Mouse (Mus musculus): ENCODE measurements around the gene Fabp3. TPM values are rescaled to one million over a fixed set of nuclear protein-coding genes. Genes with fewer than 3 reads are reported as not detected.

Fabp3 gene
- total RNA-seq, 2 experiments from 2014 or later, result 61.4 to 128 TPM

- no peak for DNase-seq (ENCODE audit: low spot score in 2 of 2)
Observed at GRCm38 (mm10) chr4:130323165-130323564, 14.8 kb downstream of the Fabp3 start.

DNA sequence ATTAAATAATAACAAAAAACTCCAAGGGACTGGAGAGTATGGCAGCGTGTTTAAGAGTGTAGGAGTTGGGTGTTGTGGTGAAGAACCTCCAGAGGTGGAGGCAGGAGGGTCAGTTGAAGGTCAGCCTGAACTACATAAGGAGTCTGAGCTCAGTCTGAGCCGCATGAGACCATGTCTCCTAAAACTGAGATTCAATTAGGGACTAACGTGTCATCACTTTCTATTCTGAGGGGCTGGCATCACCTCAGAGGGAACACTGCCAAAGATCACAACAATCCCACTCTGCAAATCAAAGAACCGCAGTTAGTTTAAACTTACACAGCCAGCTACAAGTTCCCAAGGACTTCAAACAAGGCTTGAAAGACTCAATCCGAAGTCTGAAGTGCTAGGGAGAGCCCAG lies 15.2 kb downstream of the Fabp3 start:
- DNase-seq (ENCODE audit: low spot score in 2 of 2), result no peak

- DNase-seq (ENCODE audit: low spot score in 2 of 2), result no peak
Observed at GRCm38 (mm10) chr4:130325446-130325845, 17.1 kb downstream of the Fabp3 start.

DNA sequence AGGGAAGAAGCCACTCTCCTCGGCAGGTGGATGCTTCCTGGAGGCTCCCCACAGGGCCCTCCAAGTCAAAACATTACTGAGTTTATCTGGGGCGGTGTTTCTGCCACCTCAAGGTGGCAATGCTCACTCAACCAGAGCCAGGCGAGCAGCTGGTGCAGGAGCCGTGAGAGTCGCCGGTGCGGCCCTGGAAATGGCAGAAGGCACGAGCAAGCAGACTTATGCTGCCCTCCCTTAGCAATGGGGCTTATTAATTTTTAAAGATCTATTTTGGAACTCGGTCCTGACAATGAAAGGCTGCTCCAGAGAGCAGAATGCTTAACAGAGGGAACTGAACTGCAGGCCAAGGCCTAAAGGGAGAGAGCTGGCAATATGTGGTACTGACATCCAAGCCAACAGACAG lies 19.0 kb downstream of the Fabp3 start:
- DNase-seq (ENCODE audit: low spot score in 2 of 2), result no peak

- DNase-seq (ENCODE audit: low spot score in 2 of 2), result no peak
Observed at GRCm38 (mm10) chr4:130335867-130336266, 27.5 kb downstream of the Fabp3 start.

GRCm38 (mm10) chr4:130341691-130342090 lies 33.3 kb downstream of the Fabp3 start:
- DNase-seq (ENCODE audit: low spot score in 2 of 2), result peak; percentile 49 to 57

GRCm38 (mm10) chr4:130349666-130350065 lies 41.3 kb downstream of the Fabp3 start:
- DNase-seq (ENCODE audit: low spot score in 2 of 2), result no peak

DNA sequence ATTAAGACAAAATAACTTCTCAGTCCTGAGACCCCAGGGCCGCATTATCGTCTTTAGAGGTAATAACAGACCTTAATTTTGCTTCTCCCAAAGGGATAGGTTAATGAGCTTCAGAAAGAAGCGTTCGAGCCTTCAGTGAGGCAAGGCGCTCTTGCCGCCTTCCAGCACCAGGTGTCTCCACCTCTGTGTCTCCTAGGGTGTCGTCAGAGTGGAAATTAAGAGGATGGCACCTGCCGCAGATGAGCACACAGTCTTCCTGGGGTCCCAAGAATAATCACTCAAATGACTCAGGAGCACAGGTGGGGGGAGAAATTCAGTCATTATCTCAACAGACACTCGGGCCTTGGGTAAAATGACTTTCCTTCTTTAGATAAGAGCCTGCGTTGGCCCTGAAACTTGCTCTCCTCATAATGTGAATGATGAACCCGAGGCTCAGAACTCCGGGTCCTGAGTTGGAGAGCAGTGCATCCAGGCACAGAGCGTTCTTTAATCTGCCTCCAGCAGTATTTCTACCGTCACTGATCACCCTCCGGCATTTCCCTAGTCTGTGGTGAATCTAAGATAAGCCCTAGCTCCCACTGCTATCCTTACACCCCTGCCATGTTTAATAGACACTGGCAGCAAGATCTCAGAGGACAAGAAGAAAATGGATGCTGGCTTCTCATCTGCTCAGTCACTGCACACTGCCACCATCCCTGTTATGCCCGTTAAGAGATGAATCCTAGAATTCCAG lies 42.5 kb downstream of the Fabp3 start:
- DNase-seq (ENCODE audit: low spot score in 2 of 2), result no peak

GRCm38 (mm10) chr4:130352588-130352987 lies 44.2 kb downstream of the Fabp3 start:
- no peak for DNase-seq (ENCODE audit: low spot score in 2 of 2)

GRCm38 (mm10) chr4:130357946-130358345 lies 49.6 kb downstream of the Fabp3 start:
- no peak for DNase-seq (ENCODE audit: low spot score in 2 of 2)

DNA sequence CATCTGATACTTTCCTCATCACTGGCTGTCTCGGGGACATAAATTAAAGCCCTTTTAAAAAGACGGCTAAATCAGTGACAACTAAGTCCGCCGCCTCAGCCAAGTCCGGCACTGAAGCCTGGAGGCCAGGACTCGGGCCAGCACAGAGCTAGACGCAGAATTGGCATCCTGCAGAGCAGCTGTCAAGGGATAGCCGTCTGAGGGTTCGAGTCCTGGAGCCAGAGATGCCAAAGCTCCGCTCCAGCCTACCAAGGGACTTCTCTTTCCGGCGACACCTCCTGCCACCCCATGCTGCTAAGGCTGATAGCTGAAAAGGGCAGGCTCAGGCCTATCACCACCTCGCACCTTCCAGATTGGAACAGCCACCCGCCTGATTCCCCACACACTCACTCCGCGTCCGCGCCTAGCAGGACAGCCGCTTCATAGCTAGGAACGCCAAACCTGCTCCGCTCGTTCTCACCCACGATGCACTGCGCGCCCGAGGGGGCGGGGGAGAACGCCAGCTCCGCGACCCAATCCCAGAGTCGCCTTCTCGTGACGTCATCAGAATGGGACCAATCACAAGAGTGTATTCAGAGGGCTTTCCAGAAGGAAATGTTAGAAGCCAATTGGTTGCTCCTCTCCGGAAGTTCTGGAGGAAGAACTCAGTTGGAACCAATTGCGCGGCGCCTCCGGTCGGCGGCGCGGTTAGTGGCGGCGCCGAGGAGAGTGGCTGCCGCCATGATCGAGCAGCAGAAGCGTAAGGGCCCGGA lies 51.3 kb downstream of the Fabp3 start, which contains the start of the genes Zcchc17 and Snrnp40:
Zcchc17 (minus strand) TSS at position 458 of the 752 bp plus-strand sequence.
Snrnp40 (plus strand) TSS at position 647 of the 752 bp plus-strand sequence.
- peak; percentile 97 for DNase-seq (ENCODE audit: low spot score in 2 of 2)

DNA sequence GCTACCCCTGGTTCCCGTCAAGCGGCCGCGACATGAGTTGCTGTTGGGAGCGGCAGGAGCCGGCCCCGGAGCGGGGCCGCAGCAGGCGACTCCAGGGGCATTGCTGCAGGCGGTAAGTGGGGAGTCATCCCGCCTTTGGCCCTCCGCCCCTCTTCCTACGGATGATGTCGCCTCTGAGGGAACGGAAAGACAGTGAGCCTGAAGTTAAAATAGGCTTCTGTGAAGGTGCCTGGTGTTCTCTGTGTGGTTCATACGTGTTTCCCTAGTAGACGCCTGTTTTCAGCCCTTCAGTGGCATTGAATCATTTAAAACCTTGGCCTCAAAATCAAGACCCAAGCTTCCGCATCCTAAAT lies 51.8 kb downstream of the Fabp3 start:
- no peak for DNase-seq (ENCODE audit: low spot score in 2 of 2)

Other genes with a start within 250 kb of the Fabp3 start
- gene Pef1, start 206.0 kb upstream of the Fabp3 start, total RNA-seq (2021), result 10 to 100 TPM; 74.1 to 79.0 TPM
- under 1 TPM; 0.46 to 0.77 TPM for gene Hcrtr1, start 169.2 kb upstream of the Fabp3 start, total RNA-seq (2021)
- gene Tinagl1, start 133.5 kb upstream of the Fabp3 start, total RNA-seq (2021), result 100 to 1,000 TPM; 133 to 239 TPM
- gene Gm853, start 86.2 kb upstream of the Fabp3 start, total RNA-seq (2021), result not detected
- gene Serinc2, start 29.4 kb upstream of the Fabp3 start, total RNA-seq (2021), result 1 to 10 TPM; 1.7 to 2.8 TPM
- gene Gm10570, start 79 bp downstream of the Fabp3 start, total RNA-seq (2021), result not detected
- gene Zcchc17, start 51.3 kb downstream of the Fabp3 start, total RNA-seq (2021), result 10 to 100 TPM; 40.4 to 46.0 TPM
- 10 to 100 TPM; 27.3 to 34.9 TPM for gene Snrnp40, start 51.5 kb downstream of the Fabp3 start, total RNA-seq (2021)